ENCODE assay signal across 8 mouse cellular contexts in the genomic region with DNA sequence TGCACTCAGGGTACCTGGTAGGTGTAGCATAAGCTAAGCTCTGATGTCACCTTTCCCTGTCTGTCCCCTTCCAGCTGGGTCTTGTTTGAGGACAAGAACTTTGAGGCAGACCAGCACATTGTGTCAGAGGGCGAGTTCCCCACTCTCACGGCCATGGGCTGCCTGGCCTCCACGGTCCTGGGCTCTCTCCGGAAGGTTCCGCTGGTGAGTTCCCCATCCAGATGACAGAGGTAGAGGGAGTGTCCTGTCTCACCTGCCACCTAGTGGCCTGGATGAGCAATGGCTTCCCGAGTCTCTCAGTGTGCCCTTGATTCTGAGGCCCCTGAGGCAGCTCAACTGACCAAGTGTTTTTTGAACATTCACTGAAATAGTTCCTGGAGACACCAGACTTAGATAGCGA. TPM values are rescaled to one million over a fixed set of nuclear protein-coding genes. Genes with fewer than 3 reads are reported as not detected.
DNase-seq lines count a peak whose midpoint lies in the region; ATAC-seq and TF ChIP-seq lines count a peak whose summit lies in the region.

No protein-coding gene starts in this region.

- no peaks in the 10 kb centered on the region for H3K36me3 ChIP-seq in forebrain, embryonic 10.5 days (replicated peaks)
- H3K36me3 ChIP-seq in forebrain, embryonic 13.5 days (ENCODE audit: poor library complexity, severe bottlenecking) = no peaks in the 10 kb centered on the region
- no peaks in the 10 kb centered on the region for H3K36me3 ChIP-seq in G1E (replicated peaks)
- no peaks in the 10 kb centered on the region for H3K36me3 ChIP-seq in hindbrain, embryonic 15.5 days
- no peaks in the 10 kb centered on the region for H3K36me3 ChIP-seq in liver, embryonic 11.5 days (ENCODE audit: control insufficient read depth, insufficient read depth, low read length)

- H3K9me3 ChIP-seq in forebrain, embryonic 10.5 days = no peaks in the 10 kb centered on the region; the same call in 1 of the 2 replicates
- H3K9me3 ChIP-seq in forebrain, embryonic 13.5 days (replicated peaks) = no peaks in the 10 kb centered on the region
- H3K9me3 ChIP-seq in G1E (replicated peaks) = no peaks in the 10 kb centered on the region; the same call in 1 of the 2 replicates
- H3K9me3 ChIP-seq in hindbrain, embryonic 15.5 days = no peaks in the 10 kb centered on the region
- H3K9me3 ChIP-seq in liver, embryonic 11.5 days (ENCODE audit: control insufficient read depth, low read length) = no peaks in the 10 kb centered on the region

- no peak overlapping the region for H3K9ac ChIP-seq in forebrain, embryonic 13.5 days
- H3K9ac ChIP-seq in hindbrain, embryonic 15.5 days = no peak overlapping the region
- H3K9ac ChIP-seq in liver, embryonic 11.5 days (ENCODE audit: low read depth, low read length) = no peak overlapping the region

- H3K4me2 ChIP-seq in forebrain, embryonic 13.5 days = no peak overlapping the region
- H3K4me2 ChIP-seq in hindbrain, embryonic 15.5 days = peak overlapping the region; percentile 30
- no peak overlapping the region for H3K4me2 ChIP-seq in liver, embryonic 11.5 days

- no peak for ATAC-seq in forebrain, embryonic 13.5 days
- no peak for ATAC-seq in G1E (ENCODE audit: extremely low read depth, insufficient number of reproducible peaks, low FRiP score, poor library complexity, severe bottlenecking)
- no peak for ATAC-seq in hindbrain, embryonic 15.5 days (ENCODE audit: low FRiP score, low read depth)
- ATAC-seq in liver, embryonic 11.5 days (replicated peaks; ENCODE audit: low FRiP score) = peak; percentile 63; the same call in 1 of the 2 replicates

- peaks cover 14% of the 10 kb centered on the region for H3K27me3 ChIP-seq in forebrain, embryonic 10.5 days (ENCODE audit: poor library complexity, severe bottlenecking)
- peaks cover 8% of the 10 kb centered on the region for H3K27me3 ChIP-seq in forebrain, embryonic 13.5 days
- peaks cover 22% of the 10 kb centered on the region for H3K27me3 ChIP-seq in G1E (ENCODE audit: insufficient read depth, low read length)
- peaks cover 6% of the 10 kb centered on the region; the same call in 1 of the 2 replicates for H3K27me3 ChIP-seq in hindbrain, embryonic 15.5 days
- H3K27me3 ChIP-seq in liver, embryonic 11.5 days (replicated peaks; ENCODE audit: control insufficient read depth, insufficient read depth, low read length) = no peaks in the 10 kb centered on the region

- DNase-seq in forebrain, embryonic 10.5 days (ENCODE audit: extremely low spot score, low spot score) = peak; percentile 52
- peak; percentile 63 for DNase-seq in G1E (ENCODE audit: low spot score)
- DNase-seq in cerebellum, postnatal 36 days = peak; percentile 57 to 58
- no peak for DNase-seq in liver, embryonic 11.5 days (ENCODE audit: low spot score)
- DNase-seq in natural killer cell, adult 2 months (ENCODE audit: low spot score in 2 of 2) = peak; percentile 50 to 63
- DNase-seq in right cerebral cortex, adult 18-20 months = no peak

- 54% methylated on average over 7 of the region's 7 CpGs for WGBS in forebrain, embryonic 10.5 days
- WGBS in forebrain, embryonic 13.5 days = 45% methylated on average over 7 of the region's 7 CpGs
- 43% methylated on average over 7 of the region's 7 CpGs for WGBS in hindbrain, embryonic 15.5 days
- 33% methylated on average over 7 of the region's 7 CpGs for WGBS in liver, embryonic 11.5 days

- peak; percentile 66 for TF ChIP-seq CTCF in G1E (IDR thresholded peaks at IDR 0.05; ENCODE audit: low read depth, low read length)

- no peak overlapping the region for H3K4me3 ChIP-seq in forebrain, embryonic 10.5 days
- no peak overlapping the region for H3K4me3 ChIP-seq in forebrain, embryonic 13.5 days
- peak overlapping the region; percentile 18; the same call in 1 of the 2 replicates for H3K4me3 ChIP-seq in G1E (ENCODE audit: low read depth, low read length)
- no peak overlapping the region for H3K4me3 ChIP-seq in hindbrain, embryonic 15.5 days
- H3K4me3 ChIP-seq in liver, embryonic 11.5 days (ENCODE audit: low read depth, low read length) = no peak overlapping the region

- H3K4me1 ChIP-seq in forebrain, embryonic 10.5 days = peaks cover 5% of the 10 kb centered on the region
- peaks cover 3% of the 10 kb centered on the region; the same call in 1 of the 2 replicates for H3K4me1 ChIP-seq in forebrain, embryonic 13.5 days
- H3K4me1 ChIP-seq in G1E (ENCODE audit: insufficient read depth, low read depth, low read length) = peaks cover 34% of the 10 kb centered on the region
- no peaks in the 10 kb centered on the region for H3K4me1 ChIP-seq in hindbrain, embryonic 15.5 days (replicated peaks)
- no peaks in the 10 kb centered on the region for H3K4me1 ChIP-seq in liver, embryonic 11.5 days (replicated peaks; ENCODE audit: control insufficient read depth, insufficient read depth, low read length)

- no peak overlapping the region for H3K27ac ChIP-seq in forebrain, embryonic 10.5 days
- no peak overlapping the region for H3K27ac ChIP-seq in forebrain, embryonic 13.5 days
- no peak overlapping the region for H3K27ac ChIP-seq in hindbrain, embryonic 15.5 days (replicated peaks)
- H3K27ac ChIP-seq in liver, embryonic 11.5 days (ENCODE audit: low read depth, low read length) = no peak overlapping the region

RNA-seq across cellular contexts. Expression of gene Cd52, which starts 7.5 kb away (rescaled TPM):
- 4.1 and 5.0 TPM in 2 replicates for polyA plus RNA-seq in forebrain, embryonic 10.5 days (2016; fragmentation: Nextera tagmentation; extraction: Ambion mirVana)
- 2.2 and 2.6 TPM in 2 replicates for polyA plus RNA-seq in forebrain, embryonic 13.5 days (2015; fragmentation: Nextera tagmentation; extraction: Ambion mirVana)
- total RNA-seq in G1E (2014; fragmentation: Nextera tagmentation) (1.7 and 2.0 TPM in 2 replicates), G1E (2017) (17.5 and 21.1 TPM in 2 replicates)
- polyA plus RNA-seq in G1E (2012) = 1.0 and 1.3 TPM in 2 replicates
- polyA plus RNA-seq in hindbrain, embryonic 15.5 days (2015; fragmentation: Nextera tagmentation; extraction: Ambion mirVana) = 2.3 and 9.0 TPM in 2 replicates
- 16.4 TPM in 2 replicates for polyA plus RNA-seq in liver, embryonic 11.5 days (2014; fragmentation: Nextera tagmentation; extraction: Ambion mirVana)

RNA-seq across cellular contexts. Expression of gene Ubxn11, which starts 15.0 kb away (rescaled TPM):
- polyA plus RNA-seq in forebrain, embryonic 10.5 days (2016; fragmentation: Nextera tagmentation; extraction: Ambion mirVana) = 6.3 and 7.3 TPM in 2 replicates
- polyA plus RNA-seq in forebrain, embryonic 13.5 days (2015; fragmentation: Nextera tagmentation; extraction: Ambion mirVana) = 6.2 and 9.4 TPM in 2 replicates
- 6.0 and 13.8 TPM in 2 replicates for total RNA-seq in G1E (2014; fragmentation: Nextera tagmentation)
- 3.4 and 3.9 TPM in 2 replicates for total RNA-seq in G1E (2017)
- 11.3 and 13.2 TPM in 2 replicates for polyA plus RNA-seq in G1E (2012)
- polyA plus RNA-seq in hindbrain, embryonic 15.5 days (2015; fragmentation: Nextera tagmentation; extraction: Ambion mirVana) = 17.1 and 21.3 TPM in 2 replicates
- 5.6 and 7.0 TPM in 2 replicates for polyA plus RNA-seq in liver, embryonic 11.5 days (2014; fragmentation: Nextera tagmentation; extraction: Ambion mirVana)

RNA-seq across cellular contexts. Expression of gene Crybg2, which starts 26.8 kb away (rescaled TPM):
- 1.7 and 3.5 TPM in 2 replicates for polyA plus RNA-seq in forebrain, embryonic 10.5 days (2016; fragmentation: Nextera tagmentation; extraction: Ambion mirVana)
- polyA plus RNA-seq in forebrain, embryonic 13.5 days (2015; fragmentation: Nextera tagmentation; extraction: Ambion mirVana) = 0.47 and 0.53 TPM in 2 replicates
- total RNA-seq in G1E (2014; fragmentation: Nextera tagmentation) = 0.29 TPM in 1 of 2 replicates, not detected in the other
- 0.12 and 0.60 TPM in 2 replicates for total RNA-seq in G1E (2017)
- polyA plus RNA-seq in G1E (2012) = 0.46 and 0.83 TPM in 2 replicates
- polyA plus RNA-seq in hindbrain, embryonic 15.5 days (2015; fragmentation: Nextera tagmentation; extraction: Ambion mirVana) = 4.3 and 4.6 TPM in 2 replicates
- 1.2 and 1.7 TPM in 2 replicates for polyA plus RNA-seq in liver, embryonic 11.5 days (2014; fragmentation: Nextera tagmentation; extraction: Ambion mirVana)

RNA-seq across cellular contexts. Expression of gene Zfp683, which starts 33.8 kb away (rescaled TPM):
- not detected in 2 replicates for polyA plus RNA-seq in forebrain, embryonic 10.5 days (2016; fragmentation: Nextera tagmentation; extraction: Ambion mirVana)
- not detected in 2 replicates for polyA plus RNA-seq in forebrain, embryonic 13.5 days (2015; fragmentation: Nextera tagmentation; extraction: Ambion mirVana)
- not detected in 2 replicates for total RNA-seq in G1E (2014; fragmentation: Nextera tagmentation)
- total RNA-seq in G1E (2017) = not detected in 2 replicates
- polyA plus RNA-seq in G1E (2012) = not detected in 2 replicates
- not detected in 2 replicates for polyA plus RNA-seq in hindbrain, embryonic 15.5 days (2015; fragmentation: Nextera tagmentation; extraction: Ambion mirVana)
- polyA plus RNA-seq in liver, embryonic 11.5 days (2014; fragmentation: Nextera tagmentation; extraction: Ambion mirVana) = not detected in 2 replicates

RNA-seq across cellular contexts. Expression of gene Sh3bgrl3, which starts 41.2 kb away (rescaled TPM):
- 267 and 270 TPM in 2 replicates for polyA plus RNA-seq in forebrain, embryonic 10.5 days (2016; fragmentation: Nextera tagmentation; extraction: Ambion mirVana)
- polyA plus RNA-seq in forebrain, embryonic 13.5 days (2015; fragmentation: Nextera tagmentation; extraction: Ambion mirVana) = 285 TPM in 2 replicates
- total RNA-seq in G1E (2014; fragmentation: Nextera tagmentation) (76.6 and 110 TPM in 2 replicates), G1E (2017) (98.4 and 105 TPM in 2 replicates)
- 111 and 202 TPM in 2 replicates for polyA plus RNA-seq in G1E (2012)
- polyA plus RNA-seq in hindbrain, embryonic 15.5 days (2015; fragmentation: Nextera tagmentation; extraction: Ambion mirVana) = 425 and 442 TPM in 2 replicates
- 257 and 281 TPM in 2 replicates for polyA plus RNA-seq in liver, embryonic 11.5 days (2014; fragmentation: Nextera tagmentation; extraction: Ambion mirVana)

Comparison
In these comparisons a context has a peak if more than half of its experiments do, and no peak if none do; other contexts are left out.
1. DNase-seq: peak in forebrain, embryonic 10.5 days (single experiment), G1E (single experiment), cerebellum, postnatal 36 days (2 of 2) and natural killer cell, adult 2 months (2 of 2); none in liver, embryonic 11.5 days (single experiment) and right cerebral cortex, adult 18-20 months (single experiment).